Mouse (Mus musculus) gastrocnemius, postnatal 14 days (tissue): ENCODE results near the gene Fmo1. TPM values are rescaled to one million over a fixed set of nuclear protein-coding genes. Genes with fewer than 3 reads are reported as not detected.
"Not testable (repeated sequence)": the region's sequence is repeated elsewhere in the genome, so short reads cannot be mapped to it uniquely, and the experiment has no call there.

ENCODE experiments used
- DNase-seq: peaks from one replicate; pipeline ENCODE4 v3.0.0; 2021; ENCODE audit warnings: mixed read lengths
- intact Hi-C: fragments of 180-260 bp; cut with DNase I; formaldehyde crosslinking; loops from one replicate; pipeline ENCODE4 v1.15.1; 2025; ENCODE audit warnings: low total_unique reads
- total RNA-seq, 2 experiments: library from RNA; stranded (reverse); gene quantifications; 2 replicates each; pipeline ENCODE4 v1.2.3; 2021

The Fmo1 gene
- total RNA-seq, 2 experiments from 2014 or later, result 16.2 to 23.7 TPM

DNA sequence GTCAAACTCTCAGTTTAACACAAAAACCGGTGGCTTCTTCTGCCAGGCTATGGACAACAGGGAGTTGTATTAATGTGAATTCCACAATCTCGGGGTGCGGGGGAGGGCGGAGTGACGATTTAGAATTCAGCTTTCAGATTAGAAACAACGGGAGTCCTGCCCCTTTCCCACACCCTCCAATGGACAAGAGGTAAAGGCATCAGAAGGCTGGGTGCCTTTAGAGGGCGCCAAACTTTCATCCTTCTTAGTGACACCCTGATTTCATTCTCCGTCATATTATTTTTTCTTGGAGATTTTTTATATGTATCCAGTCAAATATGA, 52.6 kb downstream of the Fmo1 start, which contains the start of gene Fmo4:
Gene Fmo4, minus strand, starts transcription at position 137 of the 321 bp plus-strand sequence.
- DNase-seq, result peak; percentile 42
- intact Hi-C loops, result loop anchor here (10.0 kb wide), 1 partner anchor 241 kb away; no protein-coding TSS in a partner anchor

DNA sequence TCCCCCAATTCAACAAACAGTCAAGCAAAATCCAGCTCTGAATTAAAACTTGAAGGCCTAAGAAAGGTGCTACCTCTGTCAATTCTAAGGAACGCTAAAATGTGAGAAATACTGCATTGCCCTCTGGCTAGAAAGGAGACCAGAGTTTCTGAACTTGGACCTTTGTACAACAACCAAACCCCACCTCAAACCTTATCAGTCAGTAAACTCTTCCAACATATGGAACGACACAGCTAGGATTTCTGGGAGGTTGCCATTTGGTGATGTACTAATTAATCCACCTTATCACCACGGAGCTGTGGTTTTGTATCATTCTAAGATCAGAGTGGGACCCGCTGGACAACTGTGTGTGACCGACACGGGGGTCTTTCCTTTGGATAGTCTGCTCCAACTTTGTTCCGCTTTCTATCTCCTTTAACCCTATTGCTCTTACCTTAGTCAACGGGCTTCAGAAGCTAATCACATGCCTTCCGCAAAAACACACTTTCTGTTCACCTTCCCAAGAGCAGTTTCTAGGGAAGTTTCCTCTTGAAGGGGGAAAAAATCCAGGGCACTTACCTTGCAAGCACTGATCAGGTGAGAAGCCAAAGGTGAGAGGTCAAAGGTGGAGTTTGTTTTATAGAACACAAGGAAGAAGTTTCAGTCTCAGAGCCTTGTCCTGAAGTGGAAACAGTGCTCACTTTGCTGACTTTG, 53.1 kb downstream of the Fmo1 start:
- DNase-seq, result no peak
- intact Hi-C loops, result loop anchor here (10.0 kb wide), 1 partner anchor 242 kb away; no protein-coding TSS in a partner anchor

DNA sequence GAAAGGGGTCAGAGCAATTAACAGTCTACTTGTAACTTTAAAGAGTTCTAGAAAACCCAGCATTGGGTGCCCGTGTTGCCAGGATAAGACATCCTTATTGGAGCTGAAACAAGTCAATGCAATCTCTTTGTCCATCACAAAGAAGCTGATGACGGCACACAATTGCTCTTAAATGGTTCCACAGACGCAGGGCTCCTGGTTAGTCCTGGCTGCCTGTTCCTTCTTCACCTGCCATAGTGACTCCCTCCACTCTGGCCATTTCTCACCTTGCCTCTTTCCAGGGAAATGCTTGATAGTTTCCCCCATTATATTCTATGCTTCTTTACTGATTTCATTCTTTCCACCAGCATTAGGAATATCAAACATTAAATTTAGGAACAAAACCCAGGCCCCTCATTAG, 57.9 kb downstream of the Fmo1 start:
- intact Hi-C loops, result no loop called here
- DNase-seq, result no peak

DNA sequence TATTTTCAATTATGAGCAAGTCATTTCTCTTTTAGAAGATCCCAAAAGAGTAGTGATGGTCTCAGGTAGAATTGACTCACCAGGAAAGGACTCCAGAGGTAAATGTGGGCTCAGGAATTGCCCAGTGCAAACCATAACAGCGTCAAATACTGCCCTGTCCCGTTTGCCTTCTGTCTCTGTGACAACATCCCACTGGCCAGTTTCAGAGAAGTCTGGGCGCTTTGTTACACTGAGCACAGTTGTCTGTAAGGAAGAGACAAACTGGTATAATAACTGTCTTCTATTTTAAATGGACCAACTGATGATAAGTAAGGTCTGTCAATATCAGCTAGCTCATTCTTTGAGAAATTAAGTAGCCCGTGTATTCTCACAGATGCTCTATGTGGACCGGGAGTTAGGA, 59.0 kb downstream of the Fmo1 start:
- intact Hi-C loops, result no loop called here
- no peak for DNase-seq

DNA sequence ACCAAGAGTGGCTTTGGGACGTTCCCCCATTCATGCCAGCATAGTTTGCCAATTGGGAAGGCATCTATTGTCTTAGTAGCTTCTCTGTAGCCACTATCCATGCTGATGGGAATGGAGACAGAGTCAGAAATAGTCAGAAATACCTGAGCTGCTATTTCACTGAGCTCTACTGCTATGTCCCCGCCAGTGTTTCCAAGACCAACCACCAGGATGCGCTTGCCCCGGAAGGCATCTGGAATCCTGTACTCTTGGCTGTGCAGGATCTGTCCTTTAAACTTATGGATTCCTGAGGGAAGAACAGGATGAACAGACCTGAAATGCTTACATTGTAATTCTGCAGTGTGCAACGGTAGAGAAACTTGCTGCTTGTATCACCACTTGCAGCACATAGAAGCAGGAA, 61.4 kb downstream of the Fmo1 start:
- no peak for DNase-seq
- intact Hi-C loops, result no loop called here

DNA sequence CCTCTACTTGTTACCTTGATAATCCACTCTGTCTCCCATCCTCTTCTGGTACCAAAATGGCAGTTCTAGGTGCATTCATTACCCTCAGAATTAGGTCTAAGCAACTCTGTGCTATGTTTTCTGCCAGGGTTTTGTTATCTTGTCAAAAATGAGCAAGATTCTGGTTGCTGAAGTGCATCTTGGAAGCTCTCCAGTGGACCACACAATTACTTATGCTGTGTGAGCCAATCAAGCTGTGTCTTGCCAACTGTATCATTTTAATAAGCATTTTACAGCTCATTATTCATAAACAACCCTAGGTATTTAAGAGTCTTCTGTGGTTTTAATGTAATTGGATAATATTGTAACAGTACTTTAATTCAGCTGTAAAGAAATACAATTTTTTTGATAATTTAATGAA, 70.0 kb downstream of the Fmo1 start:
- intact Hi-C loops, result no loop called here
- DNase-seq, result no peak

DNA sequence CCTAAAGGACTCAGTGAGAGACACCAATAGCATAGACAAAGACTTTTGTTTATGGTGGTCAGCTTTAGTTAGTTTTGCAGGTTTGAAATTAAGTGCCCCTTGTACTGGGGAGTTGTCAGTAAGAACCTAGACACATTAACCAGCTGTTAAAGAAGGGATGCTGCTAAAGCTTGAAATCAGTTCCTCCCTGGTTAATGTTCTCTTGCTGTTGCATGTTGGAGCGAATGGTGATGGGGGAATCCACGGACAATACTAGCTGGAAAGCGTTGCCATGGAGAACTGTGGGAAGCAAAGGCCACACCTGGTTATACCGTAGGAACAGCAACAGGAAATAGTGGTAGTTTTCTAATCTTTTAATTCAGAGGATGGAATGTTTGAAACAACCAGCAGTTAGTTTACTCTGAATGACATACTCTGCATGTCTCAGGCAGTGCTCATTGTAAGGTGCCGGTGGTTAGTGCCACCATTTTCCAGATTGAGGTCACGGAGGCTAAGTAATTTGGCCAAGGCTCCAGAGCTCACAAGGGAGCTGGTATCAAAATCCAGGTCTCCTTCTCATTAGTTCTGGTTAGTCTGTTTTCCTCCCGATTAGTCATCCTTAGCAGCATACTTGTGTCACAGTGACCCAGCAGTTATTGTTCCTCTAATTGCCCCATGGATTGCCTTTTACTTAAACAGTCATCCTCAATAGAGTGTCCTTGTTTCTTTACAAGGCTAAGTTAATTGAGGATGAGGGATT, 73.9 kb downstream of the Fmo1 start:
- intact Hi-C loops, result no loop called here
- no peak for DNase-seq

DNA sequence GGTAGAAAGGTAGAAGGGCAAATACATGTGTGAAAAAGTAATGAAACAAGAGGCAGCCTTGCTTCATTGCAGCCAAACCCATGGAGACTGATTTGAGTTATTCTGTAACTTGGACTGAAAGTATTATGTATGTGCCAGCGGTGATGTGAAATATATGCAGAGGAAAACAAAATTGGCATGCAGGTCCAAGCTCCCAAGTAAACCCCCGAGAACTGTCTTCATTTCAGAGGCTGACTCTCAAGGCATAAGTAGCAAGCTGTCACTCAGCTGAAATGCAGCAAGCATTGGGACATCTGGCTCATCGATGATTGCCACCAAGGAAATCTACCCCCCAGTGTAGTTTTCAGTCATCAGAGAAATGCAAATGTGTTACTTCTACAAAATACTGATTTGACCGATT, 81.2 kb downstream of the Fmo1 start:
- no peak for DNase-seq
- intact Hi-C loops, result no loop called here

DNA sequence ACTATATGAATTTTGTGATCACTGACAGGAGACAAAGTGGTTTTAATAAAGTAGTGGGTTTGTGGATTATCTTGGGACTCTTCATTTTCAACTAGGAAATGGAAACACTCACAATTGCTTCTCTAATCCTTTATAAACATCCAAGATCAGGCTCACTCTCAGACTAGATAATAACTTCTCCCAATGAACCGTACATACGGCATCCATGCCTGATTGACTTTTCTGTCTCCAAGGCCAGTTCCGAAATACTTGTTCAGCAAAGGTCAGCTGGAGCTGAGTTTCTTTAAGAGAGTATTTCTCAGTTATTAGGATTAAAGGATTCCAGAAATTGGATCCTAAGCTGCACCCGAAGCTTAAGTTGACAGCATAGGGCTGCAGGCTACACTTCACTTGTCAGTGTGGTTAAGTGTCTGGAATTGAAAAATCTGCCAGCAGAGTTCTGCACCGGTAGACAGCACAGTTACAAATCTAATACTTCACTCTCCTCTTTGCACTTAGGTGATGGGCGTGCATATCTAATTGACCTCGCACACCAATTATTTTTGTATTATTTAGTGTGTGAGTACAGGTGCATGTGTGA, 82.7 kb downstream of the Fmo1 start:
- intact Hi-C loops, result no loop called here
- DNase-seq, result no peak

DNA sequence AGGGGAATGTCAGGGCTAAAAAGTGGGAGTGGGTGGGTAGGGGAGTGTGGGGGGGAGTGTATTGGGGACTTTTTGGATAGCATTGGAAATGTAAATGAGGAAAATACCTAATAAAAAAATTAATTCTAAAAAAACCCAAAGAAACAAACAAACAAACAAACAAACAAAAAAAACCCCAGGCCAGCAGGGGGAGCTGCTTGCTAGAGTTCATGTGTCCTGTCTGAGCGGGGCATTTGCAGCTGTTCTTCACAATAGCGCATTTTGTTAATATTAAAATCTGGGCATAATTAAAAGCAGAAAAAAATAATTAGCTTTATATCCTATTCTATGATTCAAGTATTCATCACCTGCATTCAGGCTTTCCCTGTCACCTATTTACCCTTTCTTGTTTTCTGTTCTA, 85.4 kb downstream of the Fmo1 start:
- intact Hi-C loops, result not testable (repeated sequence)

More for the DNA sequence above, 85.4 kb downstream of the Fmo1 start:
- not testable (repeated sequence) for DNase-seq

Other genes with a start within 250 kb of the Fmo1 start
- 10 to 100 TPM; 13.4 to 14.3 TPM for gene Myoc, start 227.5 kb downstream of the Fmo1 start, total RNA-seq
- gene Myocos, start 208.4 kb downstream of the Fmo1 start, total RNA-seq, result not detected
- 10 to 100 TPM; 57.9 to 58.5 TPM for gene Prrc2c, start 126.1 kb downstream of the Fmo1 start, total RNA-seq
- gene Fmo4, start 52.6 kb downstream of the Fmo1 start, total RNA-seq, result under 1 TPM; 0.16 to 0.31 TPM
- gene Fmo2, start 32.1 kb upstream of the Fmo1 start, total RNA-seq, result 1 to 10 TPM; 3.9 to 7.8 TPM
- gene Fmo6, start 70.9 kb upstream of the Fmo1 start, total RNA-seq, result not detected
- not detected for gene Fmo3, start 117.9 kb upstream of the Fmo1 start, total RNA-seq
- not detected for gene Mroh9, start 219.1 kb upstream of the Fmo1 start, total RNA-seq